Mouse (Mus musculus) ES-CJ7 (cell line): ENCODE results near the gene Dera.
"Not testable (repeated sequence)": the region's sequence is repeated elsewhere in the genome, so short reads cannot be mapped to it uniquely, and the experiment has no call there.

Source experiments
- DNase-seq: peaks from one replicate; pipeline ENCODE4 v3.0.0; 2011; ENCODE audit warnings: low read depth, low spot score

The Dera gene

DNA sequence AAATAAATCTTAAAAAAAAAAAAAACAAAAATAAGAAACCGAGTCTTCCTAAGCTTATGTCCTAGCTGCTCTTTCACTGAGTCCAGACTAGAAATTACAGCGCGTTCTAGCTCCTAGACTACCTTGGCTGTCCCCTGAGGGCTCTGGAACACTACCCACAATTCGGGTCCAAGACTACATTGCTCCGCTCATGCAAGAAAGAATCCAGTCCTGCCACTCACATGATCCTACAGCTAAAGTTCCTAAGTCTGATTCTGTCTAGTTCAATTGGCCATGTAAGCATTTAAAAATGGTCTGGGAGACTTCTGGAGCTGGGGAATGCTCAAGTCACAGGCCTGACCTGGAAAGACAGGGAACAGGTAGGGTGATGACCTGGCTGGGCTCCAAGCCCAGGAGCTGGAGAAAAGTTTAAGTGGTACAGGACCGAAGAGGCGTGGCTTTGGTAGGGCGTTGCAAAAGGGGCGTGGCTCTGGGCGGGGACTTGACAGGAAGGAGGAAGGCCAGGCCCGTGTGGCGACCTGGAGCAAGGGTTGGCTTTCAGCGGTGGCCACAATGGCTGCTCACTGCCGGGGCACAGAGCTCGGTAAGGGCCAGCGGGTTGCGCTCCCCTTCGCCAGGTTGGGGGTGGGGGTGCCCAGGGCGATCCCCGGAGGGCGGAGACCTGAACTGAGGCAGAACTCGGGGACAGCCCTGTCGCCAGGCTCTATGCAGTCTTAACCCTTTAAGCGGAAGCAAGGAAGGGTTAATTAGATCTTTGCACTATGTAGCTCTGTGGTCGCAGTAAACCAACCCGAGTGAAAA, at the start of gene Dera:
Gene Dera (plus strand): TSS at position 491 of the 801 bp plus-strand sequence.
- DNase-seq, result peak; percentile 93

DNA sequence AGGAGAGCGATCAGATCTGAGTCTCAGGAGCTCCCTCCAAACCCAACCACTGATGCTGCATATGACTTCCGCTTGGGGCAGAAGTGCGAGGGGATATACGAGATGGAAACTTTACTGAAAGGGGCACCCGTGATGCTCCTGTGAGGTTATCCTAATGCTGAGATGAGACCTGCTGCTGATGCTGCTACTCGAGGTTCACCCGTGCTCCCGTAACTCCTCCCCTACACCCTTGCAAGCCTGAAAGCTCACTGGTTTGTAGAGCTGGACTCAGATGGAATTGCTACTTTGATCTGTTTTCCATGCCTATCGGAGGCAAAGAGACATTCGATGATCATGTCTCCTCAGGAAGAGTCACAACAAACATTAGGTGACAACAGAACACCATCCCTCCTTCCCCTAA, 48.1 kb upstream of the Dera start:
- DNase-seq, result no peak

DNA sequence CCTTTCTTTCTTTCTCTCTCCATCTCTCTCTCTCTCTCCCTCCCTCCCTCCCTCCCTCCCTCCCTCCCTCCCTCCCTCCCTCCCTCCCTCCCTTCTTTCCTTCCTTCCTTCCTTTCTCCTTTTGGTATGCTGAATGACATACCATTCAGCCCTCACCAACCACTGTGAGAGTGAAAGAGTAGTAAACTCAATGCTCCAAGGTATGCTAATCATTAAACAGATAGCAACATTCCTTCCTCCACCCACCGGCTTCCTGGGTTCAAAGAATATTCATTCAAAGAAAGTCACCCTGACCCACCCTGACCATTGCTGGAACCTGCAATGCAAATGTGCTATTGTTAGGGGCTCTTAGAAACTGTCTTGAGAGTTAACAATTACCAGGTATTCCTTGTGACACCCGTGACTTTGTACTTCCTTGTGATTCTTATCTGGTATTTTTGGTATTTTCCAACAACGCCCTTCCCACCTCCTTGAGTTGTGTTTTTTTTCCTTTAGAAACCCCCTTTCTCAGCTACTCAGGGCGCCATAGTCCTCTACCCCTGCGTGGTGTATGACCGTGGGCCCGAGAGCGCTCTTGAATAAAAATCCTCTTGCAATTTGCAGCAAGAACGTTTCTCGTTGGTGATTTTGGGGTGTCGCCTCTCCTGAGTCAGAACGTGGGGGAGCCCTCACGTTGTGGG, 45.5 kb upstream of the Dera start:
- DNase-seq, result not testable (repeated sequence)

DNA sequence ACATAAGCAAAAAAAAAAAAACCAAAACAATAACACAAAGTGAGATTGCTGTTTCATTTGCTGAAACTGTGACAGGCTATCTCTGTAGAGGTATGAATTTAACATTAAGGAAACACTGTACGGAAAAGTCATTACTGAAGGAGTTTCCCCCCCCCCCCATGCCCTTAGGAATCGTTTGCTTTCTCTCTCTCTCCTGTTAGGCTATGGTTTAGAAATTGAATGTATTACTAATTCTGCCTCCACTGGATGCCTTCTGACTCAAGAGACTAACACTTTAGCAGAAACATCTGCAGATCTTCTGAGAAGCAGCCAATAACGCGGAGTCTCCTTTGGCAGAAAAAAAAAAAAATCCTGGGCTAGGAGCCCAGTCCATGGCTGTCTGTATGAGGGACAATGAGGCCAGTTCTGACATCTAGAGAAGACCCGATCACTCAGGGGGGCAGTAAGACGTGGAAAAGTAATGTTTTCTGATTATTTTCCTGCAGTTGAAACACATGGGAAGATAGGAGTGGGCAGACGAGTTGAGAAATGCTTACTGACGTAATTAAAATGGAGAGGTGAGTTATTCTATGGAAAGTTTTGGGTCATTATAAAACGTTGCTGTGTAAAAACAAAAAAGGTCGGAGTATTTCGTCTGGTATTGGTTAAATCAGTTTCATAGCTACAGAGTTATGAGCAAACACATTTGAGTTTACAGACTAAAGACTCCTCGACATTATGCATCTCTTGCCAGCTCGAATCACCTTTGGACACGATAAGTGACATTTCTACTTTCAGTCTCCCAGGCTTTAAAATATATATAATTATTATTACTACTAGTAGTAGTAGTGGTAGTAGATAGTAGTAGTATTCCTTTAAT, 43.9 kb upstream of the Dera start:
- DNase-seq, result no peak

DNA sequence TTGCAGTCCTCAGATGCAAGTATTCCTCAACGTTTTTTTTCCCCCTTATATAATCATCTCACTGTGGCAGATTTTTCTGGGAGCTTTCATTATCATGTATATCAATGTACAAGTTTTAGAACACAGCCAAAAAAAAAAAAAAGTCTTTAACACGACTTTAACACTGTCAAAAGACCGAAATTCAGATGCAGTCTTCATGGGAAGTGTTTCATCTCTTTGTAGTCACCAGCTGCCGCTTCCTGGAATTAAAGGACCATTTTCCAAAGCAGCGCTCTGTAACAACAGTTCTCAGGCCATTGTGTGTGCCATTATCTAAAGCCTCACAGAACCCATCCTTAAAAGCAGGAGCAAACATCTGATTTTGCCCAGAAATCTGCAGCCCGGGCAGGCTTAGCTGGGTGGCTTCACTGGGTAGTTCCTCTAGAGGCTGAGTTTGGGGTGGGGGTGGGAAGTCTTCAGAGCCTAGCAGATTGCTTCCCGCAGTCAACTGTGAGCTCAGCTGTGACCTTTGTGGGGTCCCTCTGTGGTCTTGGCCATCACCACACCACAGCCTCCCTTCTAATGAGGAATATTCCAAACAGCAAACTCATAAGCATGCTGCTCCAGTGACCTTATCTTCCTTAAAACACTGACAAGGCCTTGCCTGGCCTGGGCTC, 41.6 kb upstream of the Dera start:
- no peak for DNase-seq

DNA sequence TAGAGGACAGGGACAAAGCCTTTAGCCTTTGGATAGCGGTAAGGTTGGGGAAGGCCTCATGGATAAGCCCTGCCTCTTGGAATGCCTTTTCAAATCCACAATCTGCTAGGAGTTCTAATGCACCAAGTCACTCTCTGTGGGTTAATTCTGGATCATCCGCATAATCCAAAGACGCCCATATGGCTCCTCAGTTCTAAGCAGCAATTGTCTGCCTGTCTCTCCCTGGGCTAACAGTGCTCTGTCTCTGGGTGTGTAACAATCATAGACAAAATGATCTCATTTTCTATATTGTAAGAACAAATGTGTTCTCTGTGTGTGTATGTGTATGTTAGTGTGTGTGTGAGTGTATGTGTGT, 41.1 kb upstream of the Dera start:
- DNase-seq, result no peak

DNA sequence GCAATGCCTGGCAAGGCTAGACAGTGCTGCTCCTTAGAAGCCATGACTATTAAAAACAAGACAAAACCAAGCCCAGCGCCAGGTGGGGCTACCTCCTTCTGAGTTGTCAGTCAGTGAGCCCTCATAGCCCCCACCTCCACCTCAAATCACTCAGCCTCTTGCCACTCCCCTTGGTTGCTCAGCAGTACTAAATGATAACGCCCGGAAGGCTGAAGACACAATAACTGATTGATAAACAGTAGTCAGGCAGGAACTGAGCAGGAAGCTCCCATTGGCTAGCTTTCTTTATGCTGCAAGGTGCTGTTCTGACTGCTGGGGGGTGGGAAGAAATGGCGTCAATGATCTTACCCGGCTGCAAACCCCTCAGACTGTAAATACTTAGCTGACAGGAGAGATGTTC, 37.5 kb upstream of the Dera start:
- no peak for DNase-seq

DNA sequence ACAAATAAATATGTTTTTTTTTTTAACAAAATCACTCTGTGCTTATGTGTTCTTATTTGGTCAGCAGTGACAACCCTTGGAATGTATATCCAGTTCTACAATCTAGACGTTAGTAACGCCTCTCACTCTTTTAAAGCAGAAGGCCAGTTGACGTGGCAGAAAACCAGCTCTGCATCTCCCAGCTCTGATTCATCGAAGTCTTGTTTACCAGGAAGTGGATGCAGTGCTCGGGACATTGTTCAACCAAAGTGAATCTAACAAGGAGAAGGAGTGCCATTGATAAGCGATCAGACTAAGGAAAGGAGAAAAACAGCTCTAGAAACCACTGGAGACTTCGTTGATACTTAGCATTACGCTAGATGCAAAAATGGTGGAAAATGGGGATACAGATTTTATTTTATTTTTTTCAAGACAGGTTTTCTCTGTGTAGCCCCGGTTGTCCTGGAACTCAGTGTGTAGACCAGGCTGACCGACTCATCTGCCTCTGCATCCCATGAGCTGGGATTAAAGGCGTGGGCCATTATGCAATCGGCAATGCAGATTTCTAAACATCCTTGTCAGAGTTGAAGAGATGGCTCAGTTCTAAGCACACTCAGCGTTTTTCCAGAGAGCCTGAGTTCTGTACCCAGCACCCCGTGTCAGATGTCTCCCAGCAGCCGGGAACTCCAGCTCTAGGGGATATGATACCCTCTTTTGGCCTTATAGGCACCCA, 32.0 kb upstream of the Dera start:
- no peak for DNase-seq

DNA sequence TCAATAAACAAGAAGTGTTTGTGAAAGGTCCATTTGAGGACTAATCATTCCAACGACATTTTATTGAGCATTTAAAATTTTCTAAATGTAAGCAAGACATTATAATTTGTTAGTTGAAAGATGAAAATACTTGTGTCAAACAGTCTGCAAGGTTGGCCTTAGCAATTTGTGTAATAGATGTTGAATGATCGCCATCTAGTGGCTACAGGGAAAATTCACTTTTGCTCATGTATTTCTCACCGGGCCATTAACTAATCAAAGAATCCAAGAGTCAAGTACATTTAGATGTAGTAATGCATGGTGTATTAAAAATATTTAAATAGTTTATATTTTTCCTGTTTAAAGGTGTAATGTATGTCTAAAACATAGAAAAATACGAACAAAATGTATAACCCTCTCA, 30.4 kb upstream of the Dera start:
- peak; percentile 78 for DNase-seq

DNA sequence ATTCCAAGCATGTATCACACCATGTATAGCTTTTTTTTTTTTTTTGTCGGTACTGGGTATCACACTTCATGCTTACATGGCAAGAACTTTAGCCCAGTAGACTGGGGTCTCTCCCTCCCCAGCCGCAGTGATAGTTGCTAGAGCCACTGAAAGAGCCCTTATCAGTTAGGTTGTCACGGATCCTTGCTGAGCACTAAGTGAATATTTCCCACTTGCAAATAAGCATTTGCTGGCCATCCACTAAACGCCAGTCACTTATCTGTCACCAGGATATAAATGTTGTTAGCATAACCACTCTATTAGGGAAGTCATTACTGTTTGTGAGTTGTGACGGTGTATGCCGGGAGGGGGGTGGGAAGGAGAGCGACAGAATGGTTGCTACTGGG, 19.9 kb upstream of the Dera start:
- no peak for DNase-seq

DNA sequence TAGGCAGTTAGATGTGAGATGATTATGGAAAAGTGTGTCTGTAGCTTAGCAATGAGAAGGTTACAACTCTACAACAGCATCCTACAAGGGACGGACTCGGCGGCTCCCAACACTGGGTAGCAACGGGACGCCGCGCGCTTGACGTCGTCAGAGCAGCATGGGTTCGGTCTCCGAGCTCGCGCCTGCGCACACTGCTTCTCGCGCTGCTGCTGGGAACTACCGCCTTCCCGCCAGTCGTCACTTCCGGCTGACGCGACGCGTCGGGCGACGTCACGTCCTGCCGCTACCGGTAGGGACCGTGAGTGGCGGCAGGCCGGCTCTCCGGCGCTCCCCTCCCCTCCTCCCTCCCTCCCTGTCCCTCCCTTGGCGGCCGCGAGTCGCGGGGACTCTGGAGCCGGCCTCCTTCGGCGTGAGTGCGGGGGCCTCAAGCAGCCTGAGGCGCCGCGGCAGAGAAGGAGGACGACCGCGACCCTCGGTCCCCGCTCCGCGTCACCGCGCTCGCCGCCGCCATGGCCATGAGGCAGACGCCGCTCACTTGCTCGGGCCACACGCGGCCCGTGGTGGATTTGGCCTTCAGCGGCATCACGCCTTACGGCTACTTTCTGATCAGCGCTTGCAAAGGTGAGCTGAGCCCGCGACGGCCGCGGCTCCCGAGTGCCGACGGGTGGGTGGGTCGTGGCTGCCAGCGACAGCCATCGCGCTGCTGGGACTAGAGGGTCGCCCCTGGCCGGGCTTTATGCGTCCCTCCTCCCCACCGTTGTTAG, 19.3 kb upstream of the Dera start, which contains the start of gene Strap:
Gene Strap (plus strand): TSS at position 233 of the 764 bp plus-strand sequence.
- DNase-seq, result peak; percentile 90

DNA sequence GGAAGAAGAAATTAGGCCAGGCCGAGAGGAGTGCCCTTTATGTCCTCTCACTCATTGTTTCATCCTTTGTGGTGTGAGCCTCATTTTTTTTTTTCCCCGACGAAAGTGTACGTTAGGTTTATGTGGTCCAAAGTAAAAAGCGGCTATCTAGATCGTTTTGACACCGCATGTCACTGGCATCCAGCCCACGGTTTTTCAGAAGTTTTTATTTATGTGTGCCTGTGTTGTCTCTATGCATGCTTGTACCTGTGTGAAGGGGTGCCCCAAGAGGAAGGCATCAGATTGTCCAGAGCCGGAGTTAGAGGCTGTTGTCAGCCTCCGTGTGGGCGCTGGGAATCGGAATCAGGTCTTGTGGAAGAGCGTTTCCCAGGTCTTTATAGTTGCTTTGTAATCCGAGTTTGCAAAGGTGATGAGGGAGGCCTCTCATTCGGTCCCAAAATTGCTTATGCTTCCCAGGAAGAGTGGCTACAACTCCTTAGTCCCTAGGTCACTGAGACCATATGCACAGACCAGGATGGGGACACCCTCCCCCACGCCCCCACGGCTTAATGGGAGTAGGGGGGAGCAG, 18.6 kb upstream of the Dera start:
- DNase-seq, result no peak

DNA sequence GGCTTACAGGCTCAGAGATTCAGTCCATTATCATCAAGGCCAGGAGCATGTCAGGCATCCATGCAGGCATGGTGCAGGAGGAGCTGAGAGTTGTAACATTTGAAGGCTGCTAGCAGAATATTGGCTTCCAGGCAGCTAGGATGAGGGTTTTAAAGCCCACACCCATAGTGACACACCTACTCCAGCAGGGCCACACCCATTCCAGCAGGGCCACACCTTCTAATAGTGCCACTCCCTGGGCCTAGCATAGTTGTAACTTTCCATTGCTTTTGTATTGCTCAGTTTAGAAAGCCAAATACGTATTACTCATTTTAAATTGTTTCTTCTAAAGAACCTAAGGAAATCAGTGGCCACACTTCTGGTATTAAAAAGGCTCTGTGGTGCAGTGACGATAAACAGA, 13.4 kb upstream of the Dera start:
- DNase-seq, result no peak

DNA sequence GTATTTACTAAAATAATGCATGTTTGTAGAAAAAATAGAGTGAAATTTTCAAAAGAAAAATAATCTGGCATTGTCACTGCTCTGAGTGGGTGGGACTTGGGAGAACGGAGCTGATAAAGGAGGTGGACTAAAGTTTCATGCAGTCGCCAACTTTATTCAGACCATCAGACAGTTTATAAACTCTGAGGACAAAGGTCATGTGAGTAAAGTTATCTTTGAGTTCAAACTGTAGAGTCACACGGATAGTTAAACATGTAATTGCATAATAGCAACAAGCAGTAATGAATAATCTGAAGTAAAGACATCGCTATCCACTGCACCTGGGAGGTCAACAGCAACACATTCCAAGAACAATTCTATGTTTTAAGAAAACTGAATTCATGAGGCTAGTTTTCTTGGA, 9.6 kb upstream of the Dera start:
- no peak for DNase-seq

DNA sequence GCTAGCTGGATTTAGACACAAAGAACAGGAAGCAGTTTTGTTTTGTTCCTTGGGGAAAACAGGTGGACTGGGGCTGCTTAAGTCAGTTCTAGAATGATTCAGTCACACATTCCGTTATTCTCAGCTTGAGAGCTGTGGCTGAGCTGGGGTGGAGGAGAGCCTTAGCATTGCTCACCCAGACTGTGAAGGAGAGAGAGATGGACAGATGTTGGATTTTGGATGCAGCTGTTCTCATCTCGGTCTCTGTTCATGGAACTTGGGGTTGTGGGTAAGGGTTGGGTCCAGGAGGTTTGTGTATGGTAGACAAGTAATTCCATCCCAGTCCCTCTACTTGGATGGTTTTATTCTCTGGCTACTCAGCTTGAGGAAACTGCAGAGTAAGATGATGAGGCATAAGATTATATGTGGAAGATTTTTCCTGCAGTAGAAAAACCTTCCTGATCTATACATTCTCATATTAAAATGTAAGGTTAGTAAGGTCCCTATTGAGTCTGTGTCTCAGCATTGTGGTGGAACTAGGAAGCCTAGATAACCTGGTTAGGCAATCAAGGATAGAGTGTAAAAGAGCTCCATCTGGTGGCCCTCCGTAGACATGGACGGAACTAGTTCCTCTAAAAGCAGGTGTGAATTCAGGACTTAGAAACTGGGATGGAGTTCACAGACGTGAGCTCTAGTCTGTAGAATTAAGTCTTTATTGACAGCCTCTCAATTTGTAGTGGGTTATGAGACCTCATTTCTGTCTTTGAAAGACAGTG, 7.0 kb upstream of the Dera start:
- DNase-seq, result peak; percentile 58

DNA sequence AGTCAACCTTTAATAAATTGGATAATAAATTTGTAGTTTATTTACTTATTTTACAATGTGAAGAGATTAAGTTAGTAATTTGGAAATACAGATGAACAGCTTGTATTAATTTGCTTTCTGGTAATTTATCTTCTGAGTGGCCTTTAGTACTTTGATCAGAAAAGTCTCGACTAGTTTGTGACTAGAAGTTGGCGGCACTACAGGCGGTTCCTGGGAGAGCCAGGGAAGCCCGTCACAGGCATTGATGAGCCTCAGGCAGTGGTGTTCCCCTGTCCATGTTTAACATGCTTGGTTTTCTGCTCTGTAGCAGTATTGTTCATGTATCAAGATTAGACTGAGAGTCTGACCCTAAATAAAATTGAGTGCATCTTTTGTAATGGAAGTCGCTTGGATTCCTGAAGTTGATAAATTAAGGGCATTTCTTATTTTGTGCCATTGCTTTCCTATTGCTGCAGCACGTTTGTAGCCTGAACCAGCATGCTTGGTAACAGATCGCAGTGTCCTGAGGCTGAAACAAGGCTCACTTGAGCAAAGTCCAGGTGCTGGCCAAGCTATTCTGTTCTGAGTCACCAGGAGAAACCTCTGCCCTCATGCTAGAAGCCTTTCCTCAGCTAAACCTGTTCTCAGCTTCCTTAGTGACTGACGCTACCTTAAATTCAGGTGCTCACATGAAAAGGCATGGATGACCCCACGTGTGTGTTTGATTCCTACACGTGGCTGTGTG, 2.6 kb upstream of the Dera start:
- DNase-seq, result no peak

DNA sequence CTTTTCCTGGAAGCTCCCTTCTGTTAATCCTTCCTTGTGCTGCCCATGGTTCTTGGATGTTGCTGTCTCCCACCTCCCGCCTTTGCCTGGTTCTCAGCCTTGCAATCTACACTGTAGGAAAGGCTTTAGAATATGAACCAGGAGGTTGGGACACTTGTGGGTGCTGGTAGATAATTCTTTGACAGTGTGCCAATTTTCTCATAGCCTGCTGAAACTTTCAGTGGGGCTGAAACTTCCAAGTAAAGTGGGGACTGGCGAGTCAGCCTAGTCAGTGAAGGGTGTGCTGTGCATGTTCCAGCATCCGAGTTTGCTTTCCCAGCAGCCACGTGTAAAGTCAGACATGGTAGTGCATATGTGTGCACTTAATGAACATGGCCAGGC, 2.1 kb upstream of the Dera start:
- no peak for DNase-seq

DNA sequence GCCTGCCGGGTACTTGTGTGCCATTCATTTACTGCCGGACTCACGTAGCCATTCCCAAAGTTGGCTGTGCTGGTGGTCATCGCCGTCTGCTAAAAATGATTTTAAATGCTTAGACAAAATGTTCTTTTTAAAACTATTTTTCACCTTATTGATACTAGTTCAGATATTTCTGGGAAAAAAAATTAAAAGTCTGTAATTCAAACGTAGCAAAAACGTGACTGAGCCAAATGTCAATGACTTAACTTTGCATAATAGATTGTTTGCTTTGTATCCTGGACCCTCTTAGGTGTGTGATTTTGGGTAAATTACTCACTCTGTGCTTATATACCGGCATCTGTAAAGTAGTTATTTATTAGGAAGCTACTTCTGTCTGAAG, 499 bp downstream of the Dera start:
- DNase-seq, result no peak

DNA sequence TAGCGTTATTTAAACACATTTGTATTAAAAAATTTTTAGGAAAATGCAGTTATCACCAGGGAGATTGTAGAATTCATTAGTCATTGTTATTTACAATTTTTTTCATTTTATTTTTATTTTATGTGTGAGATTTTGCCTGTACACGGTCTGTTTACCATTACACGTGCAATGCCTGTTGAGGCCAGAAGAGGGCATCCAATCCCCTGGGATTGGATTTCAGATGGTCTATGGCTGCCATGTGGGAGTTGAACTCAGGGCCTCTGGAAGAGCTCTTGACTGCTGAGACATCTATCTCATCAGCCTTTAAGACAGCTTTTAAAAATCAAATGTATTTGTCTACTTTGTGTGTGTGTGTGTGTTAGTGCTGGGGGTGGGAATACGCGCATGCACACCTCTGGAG, 2.0 kb downstream of the Dera start:
- DNase-seq, result peak; percentile 68
